Mouse (Mus musculus) embryonic facial prominence, embryonic 11.5 days (tissue): ENCODE measurements at regions not wholly inside any gene's neighbourhood (a gene's known extent, or its start where the extent isn't known, plus 50 kb on each side); places are given as distances from the start of the nearest gene placed in this dataset.

ENCODE experiments used
- ATAC-seq: fragments of 200-750 bp; cut with Nextera tagmentation; replicated peaks from 2 replicates; pipeline ENCODE4 v1.8.0; 2017; ENCODE audit warnings: low read depth; ENCODE audit not compliant: insufficient number of reproducible peaks, low FRiP score, low TSS enrichment
- DNase-seq: peaks from one replicate; pipeline ENCODE4 v3.0.0-alpha.2; 2015; ENCODE audit warnings: low spot score
- H3K27ac ChIP-seq: fragments of 300-500 bp; sonication (generic); replicated peaks from 2 replicates; pipeline ENCODE4 v1.5.1; 2014; ENCODE audit warnings: mild to moderate bottlenecking, low read depth, low read length, control low read depth
- H3K27me3 ChIP-seq: fragments of 300-500 bp; sonication (generic); 2 replicates; pipeline ENCODE4 v1.6.1; 2014; ENCODE audit warnings: mild to moderate bottlenecking, low read length, moderate library complexity, mixed read lengths; ENCODE audit not compliant: control insufficient read depth, insufficient read depth
- H3K36me3 ChIP-seq: fragments of 300-500 bp; sonication (generic); replicated peaks from 2 replicates; pipeline ENCODE4 v1.6.1; 2014; ENCODE audit warnings: low read depth, mild to moderate bottlenecking, low read length, moderate library complexity, mixed read lengths; ENCODE audit not compliant: control insufficient read depth, insufficient read depth
- H3K4me1 ChIP-seq: fragments of 300-500 bp; sonication (generic); 2 replicates; pipeline ENCODE4 v1.6.1; 2014; ENCODE audit warnings: low read length, mixed read lengths; ENCODE audit not compliant: control insufficient read depth, insufficient read depth
- H3K4me2 ChIP-seq: fragments of 300-500 bp; sonication (generic); 2 replicates; pipeline ENCODE4 v1.6.1; 2014; ENCODE audit warnings: low read depth, mild to moderate bottlenecking, control low read depth, low read length, moderate library complexity
- H3K4me3 ChIP-seq: fragments of 300-500 bp; sonication (generic); 2 replicates; pipeline ENCODE4 v1.5.1; 2014; ENCODE audit warnings: low read depth, low read length, control low read depth
- H3K9ac ChIP-seq: fragments of 300-500 bp; sonication (generic); replicated peaks from 2 replicates; pipeline ENCODE4 v1.6.1; 2014; ENCODE audit warnings: mild to moderate bottlenecking, control low read depth, low read length
- H3K9me3 ChIP-seq: fragments of 300-500 bp; sonication (generic); replicated peaks from 2 replicates; pipeline ENCODE4 v1.6.1; 2016; ENCODE audit warnings: mild to moderate bottlenecking, low read length, inconsistent platforms, mixed read lengths; ENCODE audit not compliant: control insufficient read depth
- WGBS: fragments of 180-500 bp; shearing (Covaris S2); extraction: QIAGEN DNeasy Blood & Tissue Kit; methylation state at CpG from one replicate; pipeline ENCODE4 v1.1.7; 2014; 5-methylcytosine and 5-hydroxymethylcytosine counted together

GRCm38 (mm10) chr5:76427581-76427980 lies 56.3 kb upstream of the Gm7271 start:
- Histone ChIP-seq H3K4me2 (no peak overlapping the region), H3K27me3 (no peaks in the 10 kb centered on the region), H3K36me3 (no peaks in the 10 kb centered on the region), H3K9me3 (no peaks in the 10 kb centered on the region), H3K27ac (no peak overlapping the region), H3K4me1 (no peaks in the 10 kb centered on the region), H3K9ac (no peak overlapping the region), H3K4me3 (no peak overlapping the region)
- DNase-seq (no peak), ATAC-seq (no peak)
- WGBS, result 91% methylated on average over 3 of the region's 3 CpGs

DNA sequence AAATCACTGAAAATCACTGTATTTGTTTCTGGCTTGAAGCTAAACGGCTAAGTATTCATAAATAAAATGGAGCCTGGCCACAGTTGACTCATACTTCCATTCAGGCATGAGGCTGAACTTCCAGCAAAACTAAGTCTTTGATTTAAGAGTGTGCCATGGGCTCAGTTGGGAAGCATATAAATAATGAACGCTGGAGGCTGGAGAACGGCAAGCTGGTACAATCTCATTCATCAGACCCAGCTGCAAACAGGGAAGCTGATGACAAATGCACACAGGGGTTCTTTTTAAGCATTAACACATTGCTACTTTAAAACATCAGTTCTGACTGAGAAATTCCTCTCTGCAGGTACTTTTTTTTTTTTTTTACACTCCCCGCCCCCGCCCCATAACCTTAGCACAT lies 54.4 kb upstream of the Gm7271 start:
- no peak for ATAC-seq
- H3K36me3 ChIP-seq, result no peaks in the 10 kb centered on the region
- 74% methylated on average over 5 of the region's 5 CpGs for WGBS

GRCm38 (mm10) chr5:76433623-76434022 lies 50.2 kb upstream of the Gm7271 start:
- 71% methylated on average over 2 of the region's 2 CpGs for WGBS
- Histone ChIP-seq H3K9me3 (no peaks in the 10 kb centered on the region), H3K36me3 (no peaks in the 10 kb centered on the region), H3K27me3 (no peaks in the 10 kb centered on the region), H3K27ac (no peak overlapping the region), H3K4me1 (no peaks in the 10 kb centered on the region), H3K4me2 (no peak overlapping the region), H3K4me3 (no peak overlapping the region), H3K9ac (no peak overlapping the region)
- no peak for ATAC-seq
- no peak for DNase-seq

More for the DNA sequence above, 54.4 kb upstream of the Gm7271 start:
- no peaks in the 10 kb centered on the region for H3K9me3 ChIP-seq
- no peak for DNase-seq
- no peak overlapping the region for H3K9ac ChIP-seq
- H3K27me3 ChIP-seq, result no peaks in the 10 kb centered on the region
- H3K27ac ChIP-seq, result no peak overlapping the region
- no peak overlapping the region for H3K4me3 ChIP-seq
- no peak overlapping the region for H3K4me2 ChIP-seq
- H3K4me1 ChIP-seq, result no peaks in the 10 kb centered on the region
